Mouse (Mus musculus) v-Abl transformed pro-B cells (cell line): ENCODE measurements around the gene Gm11733.

Source experiments
- in situ Hi-C, 2 experiments: fragments of 400-800 bp; cut with MboI; formaldehyde crosslinking; loops; one replicate each; pipeline ENCODE4 v1.15.1; 2025; ENCODE audit not compliant: unreplicated experiment in 2 of 2

Gene Gm11733

DNA sequence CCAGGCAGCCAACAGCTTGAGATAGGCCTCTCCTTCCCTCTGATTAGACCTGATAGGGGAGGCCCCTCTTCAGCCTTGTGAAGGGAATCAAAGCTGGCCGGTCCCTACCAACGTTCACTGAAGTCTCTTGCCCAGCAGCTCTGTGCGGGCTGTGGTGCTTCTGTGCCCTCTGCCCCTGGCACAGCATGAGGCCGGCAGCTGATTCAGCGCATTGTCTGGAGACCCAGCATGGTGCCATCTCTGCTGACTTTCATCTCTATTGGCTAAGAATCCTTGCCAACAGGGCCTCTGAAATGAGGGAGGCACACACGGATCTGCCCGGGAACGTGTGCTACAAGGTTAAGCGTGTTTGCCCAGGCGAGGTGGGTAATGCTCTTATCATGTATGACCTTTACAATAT lies 48.2 kb downstream of the Gm11733 start:
- in situ Hi-C loops: no loop called here

GRCm38 (mm10) chr11:117534912-117535311 lies 50.7 kb downstream of the Gm11733 start:
- in situ Hi-C loops: no loop called here

DNA sequence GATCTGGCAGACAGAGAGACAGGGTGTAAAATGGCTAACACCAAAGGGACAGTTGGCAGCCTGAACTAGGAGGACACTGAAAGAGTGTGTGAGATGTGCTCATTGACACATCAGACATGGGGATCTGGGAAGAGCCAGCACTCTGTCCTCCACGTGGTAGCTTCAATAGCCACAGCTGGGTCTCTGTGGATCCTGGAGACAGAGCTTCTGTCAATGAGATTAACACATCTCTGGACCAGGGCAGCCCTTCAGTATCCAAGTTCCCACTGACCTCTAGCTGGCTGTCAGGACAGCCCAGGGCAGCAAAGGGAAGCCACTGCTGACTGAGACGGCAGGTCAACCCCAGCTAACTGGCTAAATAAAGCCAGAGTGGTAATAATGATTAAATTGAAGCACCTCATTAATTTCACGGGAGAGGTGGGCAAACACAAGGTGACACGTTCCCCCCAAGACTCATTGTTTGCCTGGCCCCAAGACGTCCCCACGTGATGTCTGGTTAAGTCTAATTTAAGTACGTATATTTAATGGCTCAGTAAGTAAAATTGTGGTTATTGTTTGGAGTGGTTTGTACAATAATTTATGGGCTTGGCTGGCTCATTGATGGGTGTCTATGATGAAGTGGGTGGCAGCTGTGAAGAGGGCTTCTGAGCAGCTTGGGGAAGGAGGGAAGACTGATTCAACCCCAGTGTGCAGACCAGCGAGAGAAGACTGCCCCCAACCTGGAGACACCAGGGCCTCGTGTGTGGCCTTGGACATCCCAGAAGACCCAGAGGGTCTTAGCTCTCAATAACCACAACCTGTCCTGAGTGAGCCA lies 51.5 kb downstream of the Gm11733 start:
- in situ Hi-C loops: no loop called here

DNA sequence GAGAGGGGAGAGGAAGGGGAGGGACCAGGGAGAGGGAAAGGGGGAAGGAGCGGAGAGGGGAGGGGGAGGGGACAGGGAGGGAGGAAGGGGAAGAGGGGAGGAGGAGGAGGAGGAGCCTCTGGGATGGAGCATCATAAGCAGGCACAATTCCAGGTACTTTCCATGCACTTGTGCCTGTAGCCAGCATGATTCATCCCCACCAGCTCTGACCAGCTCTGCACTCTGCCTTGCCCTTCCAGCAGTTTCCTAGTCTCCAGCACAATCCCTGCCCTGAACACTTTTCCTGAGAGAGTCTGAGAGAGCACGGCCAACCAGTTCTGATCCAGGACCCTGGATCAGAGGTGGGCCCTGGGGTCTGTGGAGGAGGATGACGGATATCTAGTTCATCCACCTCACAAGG lies 52.4 kb downstream of the Gm11733 start:
- in situ Hi-C loops: no loop called here
